Mouse (Mus musculus) mouse embryonic stem cell (cell line): ENCODE data around the gene Btbd1.
"Not testable (repeated sequence)": the region's sequence is repeated elsewhere in the genome, so short reads cannot be mapped to it uniquely, and the experiment has no call there.

Experiments
- in situ Hi-C, 2 experiments: fragments of 300-500 bp; cut with MboI; formaldehyde crosslinking; loops; 1 replicate in 1 of 2; 3 replicates in 1 of 2; pipeline ENCODE4 v1.14.3; 2019 to 2020; ENCODE audit warnings: low sequenced_read_pairs in 2 of 2, low pct_unique_long_range_greater_than_20kb in 1 of 2, mixed read lengths in 1 of 2; ENCODE audit not compliant: unreplicated experiment in 1 of 2

Gene Btbd1

GRCm38 (mm10) chr7:81854568-81855307 is 25.5 kb upstream of the Btbd1 start:
- in situ Hi-C loops, result no loop called here

GRCm38 (mm10) chr7:81851706-81852105 is 22.5 kb upstream of the Btbd1 start:
- in situ Hi-C loops, result no loop called here

GRCm38 (mm10) chr7:81850171-81850570 is 20.9 kb upstream of the Btbd1 start:
- in situ Hi-C loops, result no loop called here

- in situ Hi-C loops, result no loop called here
Observed at GRCm38 (mm10) chr7:81849633-81850032, 20.4 kb upstream of the Btbd1 start.

- in situ Hi-C loops, result no loop called here
Observed at GRCm38 (mm10) chr7:81849214-81849613, 20.0 kb upstream of the Btbd1 start.

- in situ Hi-C loops, result no loop called here
Observed at GRCm38 (mm10) chr7:81847777-81848176, 18.5 kb upstream of the Btbd1 start.

GRCm38 (mm10) chr7:81847010-81847409 is 17.8 kb upstream of the Btbd1 start:
- in situ Hi-C loops, result no loop called here

- in situ Hi-C loops, result no loop called here
Observed at GRCm38 (mm10) chr7:81846008-81846407, 16.8 kb upstream of the Btbd1 start.

GRCm38 (mm10) chr7:81845313-81845712 is 16.1 kb upstream of the Btbd1 start:
- in situ Hi-C loops, result no loop called here

- in situ Hi-C loops, result no loop called here
Observed at GRCm38 (mm10) chr7:81844801-81845200, 15.6 kb upstream of the Btbd1 start.

- in situ Hi-C loops, result no loop called here
Observed at GRCm38 (mm10) chr7:81843903-81844302, 14.7 kb upstream of the Btbd1 start.

- in situ Hi-C loops, result no loop called here
Observed at GRCm38 (mm10) chr7:81842998-81843397, 13.8 kb upstream of the Btbd1 start.

- in situ Hi-C loops, result no loop called here
Observed at GRCm38 (mm10) chr7:81842141-81842540, 12.9 kb upstream of the Btbd1 start.

GRCm38 (mm10) chr7:81841439-81841838 is 12.2 kb upstream of the Btbd1 start:
- in situ Hi-C loops, result no loop called here

- in situ Hi-C loops, result no loop called here
Observed at GRCm38 (mm10) chr7:81840661-81841181, 11.5 kb upstream of the Btbd1 start.

GRCm38 (mm10) chr7:81839746-81840145 is 10.5 kb upstream of the Btbd1 start:
- in situ Hi-C loops, result no loop called here

GRCm38 (mm10) chr7:81837771-81838170 is 8.5 kb upstream of the Btbd1 start:
- in situ Hi-C loops, result not testable (repeated sequence)

- in situ Hi-C loops, result no loop called here
Observed at GRCm38 (mm10) chr7:81835430-81835829, 6.2 kb upstream of the Btbd1 start.

- in situ Hi-C loops, result no loop called here
Observed at GRCm38 (mm10) chr7:81834847-81835246, 5.6 kb upstream of the Btbd1 start.

- in situ Hi-C loops, result no loop called here
Observed at GRCm38 (mm10) chr7:81828681-81829378, 401 bp downstream of the Btbd1 start.
